Mouse (Mus musculus) heart, adult 11 months (tissue): ENCODE measurements at regions not wholly inside any gene's neighbourhood (a gene's known extent, or its start where the extent isn't known, plus 50 kb on each side); places are given as distances from the start of the nearest gene placed in this dataset.

Source experiments
- DNase-seq: peaks from one replicate; pipeline ENCODE4 v3.0.0; 2022

GRCm38 (mm10) chr13:48316747-48317146, 55.7 kb downstream of the Id4 start:
- peak; percentile 68 for DNase-seq

GRCm38 (mm10) chr13:48317457-48317856, 56.4 kb downstream of the Id4 start:
- peak; percentile 92 for DNase-seq

GRCm38 (mm10) chr13:48319001-48319400, 58.0 kb downstream of the Id4 start:
- peak; percentile 90 for DNase-seq

GRCm38 (mm10) chr13:48324290-48324718, 63.3 kb downstream of the Id4 start:
- peak; percentile 90 for DNase-seq

GRCm38 (mm10) chr13:48330619-48331018, 69.6 kb downstream of the Id4 start:
- peak; percentile 46 for DNase-seq

GRCm38 (mm10) chr13:48336135-48336534, 75.1 kb downstream of the Id4 start:
- DNase-seq, result peak; percentile 39

GRCm38 (mm10) chr13:48336602-48337001, 75.6 kb downstream of the Id4 start:
- no peak for DNase-seq

- no peak for DNase-seq
Observed at GRCm38 (mm10) chr13:48338561-48338960, 77.5 kb downstream of the Id4 start.

- no peak for DNase-seq
Observed at GRCm38 (mm10) chr13:48350124-48350523, 89.1 kb downstream of the Id4 start.

GRCm38 (mm10) chr13:48350955-48351354, 89.9 kb downstream of the Id4 start:
- no peak for DNase-seq

GRCm38 (mm10) chr13:48357118-48357517, 96.1 kb downstream of the Id4 start:
- DNase-seq, result no peak

GRCm38 (mm10) chr13:48357640-48358039, 96.6 kb downstream of the Id4 start:
- no peak for DNase-seq

- DNase-seq, result peak; percentile 33
Observed at GRCm38 (mm10) chr13:48371060-48371459, 110.0 kb downstream of the Id4 start.

GRCm38 (mm10) chr13:48376405-48376804, 115.4 kb downstream of the Id4 start:
- DNase-seq, result peak; percentile 2

GRCm38 (mm10) chr13:48383580-48384445, 122.8 kb downstream of the Id4 start:
- DNase-seq, result no peak

GRCm38 (mm10) chr13:48384901-48385300, 123.9 kb downstream of the Id4 start:
- no peak for DNase-seq

- DNase-seq, result peak; percentile 77
Observed at GRCm38 (mm10) chr13:48391126-48391525, 122.1 kb downstream of the Zfp169 start.

- DNase-seq, result no peak
Observed at GRCm38 (mm10) chr13:48397761-48398160, 115.5 kb downstream of the Zfp169 start.

- no peak for DNase-seq
Observed at GRCm38 (mm10) chr13:48398617-48399016, 114.6 kb downstream of the Zfp169 start.

- DNase-seq, result no peak
Observed at GRCm38 (mm10) chr13:48402316-48402715, 110.9 kb downstream of the Zfp169 start.

- DNase-seq, result no peak
Observed at GRCm38 (mm10) chr13:48422438-48423329, 90.6 kb downstream of the Zfp169 start.

- DNase-seq, result no peak
Observed at GRCm38 (mm10) chr13:48426816-48427215, 86.4 kb downstream of the Zfp169 start.

GRCm38 (mm10) chr13:48436659-48437345, 76.4 kb downstream of the Zfp169 start:
- no peak for DNase-seq
